Mouse (Mus musculus) skeletal muscle tissue, adult 2 months (tissue): ENCODE data around the gene Slc8a1.
A peak's percentile ranks its signal among the peaks of the same experiment; 100 is the strongest.

ENCODE experiments used
- DNase-seq: peaks from one replicate; pipeline ENCODE4 v3.0.0-alpha.2; 2012; ENCODE audit warnings: low read depth, low spot score

Gene Slc8a1

GRCm38 (mm10) chr17:81513368-81513958 lies 224.7 kb downstream of the Slc8a1 start:
- DNase-seq = no peak

GRCm38 (mm10) chr17:81505162-81505685 lies 233.0 kb downstream of the Slc8a1 start:
- DNase-seq = no peak

GRCm38 (mm10) chr17:81504040-81504439 lies 234.1 kb downstream of the Slc8a1 start:
- DNase-seq = no peak

- DNase-seq = no peak
Observed at GRCm38 (mm10) chr17:81502732-81503131, 235.4 kb downstream of the Slc8a1 start.

GRCm38 (mm10) chr17:81500686-81501407 lies 237.3 kb downstream of the Slc8a1 start:
- no peak for DNase-seq

- DNase-seq = no peak
Observed at GRCm38 (mm10) chr17:81497919-81498318, 240.3 kb downstream of the Slc8a1 start.

GRCm38 (mm10) chr17:81496616-81497015 lies 241.6 kb downstream of the Slc8a1 start:
- no peak for DNase-seq

- DNase-seq = peak; percentile 43
Observed at GRCm38 (mm10) chr17:81492216-81492865, 245.8 kb downstream of the Slc8a1 start.

- DNase-seq = no peak
Observed at GRCm38 (mm10) chr17:81486388-81486787, 251.8 kb downstream of the Slc8a1 start.

- peak; percentile 91 for DNase-seq
Observed at GRCm38 (mm10) chr17:81481843-81482490, 256.2 kb downstream of the Slc8a1 start.

- peak; percentile 80 for DNase-seq
Observed at GRCm38 (mm10) chr17:81480351-81481161, 257.6 kb downstream of the Slc8a1 start.

GRCm38 (mm10) chr17:81479807-81480206 lies 258.4 kb downstream of the Slc8a1 start:
- DNase-seq = no peak

GRCm38 (mm10) chr17:81477420-81477819 lies 260.8 kb downstream of the Slc8a1 start:
- no peak for DNase-seq

GRCm38 (mm10) chr17:81473363-81473762 lies 264.8 kb downstream of the Slc8a1 start:
- DNase-seq = no peak

GRCm38 (mm10) chr17:81468941-81469340 lies 269.2 kb downstream of the Slc8a1 start:
- DNase-seq = no peak

- DNase-seq = no peak
Observed at GRCm38 (mm10) chr17:81459379-81459778, 278.8 kb downstream of the Slc8a1 start.

- no peak for DNase-seq
Observed at GRCm38 (mm10) chr17:81455977-81456376, 282.2 kb downstream of the Slc8a1 start.

GRCm38 (mm10) chr17:81455269-81455668 lies 282.9 kb downstream of the Slc8a1 start:
- no peak for DNase-seq

GRCm38 (mm10) chr17:81441463-81441862 lies 296.7 kb downstream of the Slc8a1 start, which contains the start of gene Gm11096:
TSS of gene Gm11096 (plus strand) at chr17:81441763.
- DNase-seq = no peak

- DNase-seq = no peak
Observed at GRCm38 (mm10) chr17:81433148-81433547, 305.0 kb downstream of the Slc8a1 start.

- no peak for DNase-seq
Observed at GRCm38 (mm10) chr17:81432733-81433132, 305.4 kb downstream of the Slc8a1 start.
